Mouse (Mus musculus) layer of hippocampus, adult 9-11 months (tissue): ENCODE results near the gene Mcat.

Experiments used
- DNase-seq: peaks from one replicate; pipeline ENCODE4 v3.0.0; 2022

Gene Mcat

DNA sequence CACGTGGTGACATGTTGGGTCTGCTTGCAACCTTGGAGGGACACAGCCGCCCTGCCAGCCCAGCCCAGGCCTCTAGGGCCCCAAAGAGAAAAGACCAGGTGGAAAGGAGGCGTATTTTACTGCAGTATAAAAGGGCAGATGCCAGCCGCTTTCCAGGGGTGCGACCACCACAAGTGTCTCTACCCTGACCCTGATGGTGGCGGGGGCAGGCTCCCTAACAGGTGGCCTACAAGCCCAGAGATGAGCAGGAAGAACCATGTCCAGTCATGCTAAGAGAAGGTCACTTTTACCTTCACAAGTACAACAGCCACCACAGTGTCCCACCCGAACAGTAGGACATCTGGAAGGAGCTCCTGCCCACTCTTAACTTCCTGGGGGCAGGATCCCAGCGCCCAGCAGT lies 12.0 kb upstream of the Mcat start:
- DNase-seq, result no peak

DNA sequence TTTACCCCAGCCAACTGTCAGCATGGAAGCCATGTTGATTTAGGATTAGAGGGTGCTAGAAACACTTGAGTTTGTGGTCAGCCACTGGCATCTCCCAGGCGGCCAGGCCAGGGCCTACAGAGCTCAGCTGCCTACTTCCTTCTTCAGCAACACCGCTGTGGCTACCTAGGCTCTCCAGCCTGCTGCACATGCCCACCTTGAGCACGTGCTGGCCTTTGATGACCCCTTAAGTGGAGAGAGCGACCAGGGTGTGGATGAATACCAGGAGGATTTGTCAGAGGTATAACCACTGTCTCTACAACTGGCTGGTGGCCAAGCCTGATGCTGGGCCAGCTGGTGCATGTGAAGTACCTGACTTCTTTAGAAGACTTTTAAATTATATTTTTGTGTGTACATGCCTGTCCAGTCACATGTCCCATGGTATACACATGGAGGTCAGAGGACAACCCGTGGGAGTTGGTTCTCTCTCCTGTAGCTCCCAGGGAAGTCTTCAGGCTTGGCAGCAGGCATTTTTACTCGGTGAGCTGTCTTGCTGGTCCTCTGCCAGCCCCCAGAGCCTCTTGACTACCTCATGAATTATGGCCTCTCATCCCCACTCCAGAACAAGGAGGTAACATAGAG lies 11.3 kb upstream of the Mcat start:
- no peak for DNase-seq

GRCm38 (mm10) chr15:83573606-83574005 lies 10.0 kb upstream of the Mcat start:
- no peak for DNase-seq

DNA sequence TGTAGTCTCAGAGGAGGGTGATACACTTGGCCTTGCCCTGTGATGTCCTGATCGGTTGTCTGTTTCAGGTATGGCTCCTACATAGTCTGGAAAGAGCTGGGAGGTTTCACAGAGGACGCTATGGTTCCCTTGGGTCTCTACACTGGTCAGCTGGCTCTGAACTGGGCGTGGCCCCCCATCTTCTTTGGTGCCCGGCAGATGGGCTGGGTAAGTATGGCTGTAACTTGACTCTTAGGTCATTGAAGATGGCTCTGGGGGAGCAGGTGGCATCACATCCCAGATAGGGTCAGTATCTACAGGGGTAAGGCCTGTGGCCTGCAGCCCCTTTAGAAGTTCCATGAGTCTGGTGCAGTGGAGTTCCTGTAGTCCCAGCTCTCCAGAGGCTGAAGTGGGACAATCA lies 8.5 kb upstream of the Mcat start:
- DNase-seq, result no peak

- DNase-seq, result no peak
Measured at GRCm38 (mm10) chr15:83571636-83572035, 8.0 kb upstream of the Mcat start.

GRCm38 (mm10) chr15:83570641-83571040 lies 7.1 kb upstream of the Mcat start:
- DNase-seq, result no peak

DNA sequence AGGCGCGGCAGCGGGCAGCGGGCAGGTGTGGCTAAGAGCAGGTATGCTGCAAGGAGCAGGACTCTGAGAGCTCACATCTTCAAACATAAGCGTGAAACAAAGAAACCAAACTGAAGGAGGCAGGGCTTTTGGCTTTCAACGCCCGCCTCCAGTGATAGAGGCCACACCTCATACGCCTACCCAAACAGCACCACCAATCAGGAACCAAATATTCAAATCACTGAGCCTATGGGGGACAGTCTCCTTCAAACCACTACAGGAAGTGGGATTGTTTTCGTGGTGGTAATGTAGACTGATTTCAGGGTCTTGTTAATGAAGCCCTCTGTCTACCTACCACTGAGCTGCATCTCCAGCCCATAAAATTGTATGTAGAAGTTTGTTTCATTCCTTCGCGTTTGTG lies 6.1 kb upstream of the Mcat start:
- no peak for DNase-seq

GRCm38 (mm10) chr15:83568544-83568943 lies 5.0 kb upstream of the Mcat start:
- DNase-seq, result no peak

GRCm38 (mm10) chr15:83567728-83568127 lies 4.1 kb upstream of the Mcat start:
- no peak for DNase-seq

DNA sequence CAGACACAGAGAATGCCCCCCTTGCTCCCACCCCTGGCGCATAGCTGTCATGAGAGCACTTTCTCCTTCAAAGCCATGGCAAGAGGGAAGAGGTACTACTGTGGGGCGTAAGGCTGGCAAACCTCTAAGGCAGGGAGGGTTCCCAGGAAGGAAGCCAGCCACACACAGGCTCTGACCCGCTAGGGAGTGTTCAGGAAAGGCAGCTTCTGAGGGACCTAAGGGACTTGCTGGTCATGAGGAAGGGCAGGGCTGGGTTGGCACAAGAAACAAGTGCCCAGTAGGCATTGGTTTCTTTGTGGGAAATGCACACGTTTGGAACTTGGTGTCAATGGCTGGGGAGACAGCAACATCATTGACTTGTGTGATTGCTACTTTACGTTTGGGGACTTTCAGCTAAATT lies 2.4 kb upstream of the Mcat start:
- DNase-seq, result no peak

DNA sequence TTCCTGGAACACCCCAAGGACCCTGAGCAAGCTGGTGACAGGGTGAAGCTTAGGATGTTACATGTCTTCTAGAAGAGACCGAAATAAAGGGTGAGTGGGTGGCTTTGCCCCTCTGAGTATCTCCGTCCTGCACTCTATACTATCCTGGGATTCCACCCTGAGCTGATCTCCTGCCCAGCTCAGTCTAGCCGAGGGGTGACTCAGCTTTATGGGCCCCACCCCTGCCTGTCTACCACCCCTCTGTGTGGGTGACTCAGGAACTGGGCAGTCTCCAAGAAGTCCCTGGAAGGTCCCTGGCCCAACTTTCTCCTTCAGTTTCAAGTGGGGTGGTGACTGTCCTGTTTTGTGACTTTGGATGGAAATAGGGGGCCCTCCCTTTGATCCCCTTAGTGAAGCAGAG lies 1.8 kb upstream of the Mcat start:
- DNase-seq, result no peak

- DNase-seq, result no peak
Measured at GRCm38 (mm10) chr15:83563857-83564651, 467 bp upstream of the Mcat start.

DNA sequence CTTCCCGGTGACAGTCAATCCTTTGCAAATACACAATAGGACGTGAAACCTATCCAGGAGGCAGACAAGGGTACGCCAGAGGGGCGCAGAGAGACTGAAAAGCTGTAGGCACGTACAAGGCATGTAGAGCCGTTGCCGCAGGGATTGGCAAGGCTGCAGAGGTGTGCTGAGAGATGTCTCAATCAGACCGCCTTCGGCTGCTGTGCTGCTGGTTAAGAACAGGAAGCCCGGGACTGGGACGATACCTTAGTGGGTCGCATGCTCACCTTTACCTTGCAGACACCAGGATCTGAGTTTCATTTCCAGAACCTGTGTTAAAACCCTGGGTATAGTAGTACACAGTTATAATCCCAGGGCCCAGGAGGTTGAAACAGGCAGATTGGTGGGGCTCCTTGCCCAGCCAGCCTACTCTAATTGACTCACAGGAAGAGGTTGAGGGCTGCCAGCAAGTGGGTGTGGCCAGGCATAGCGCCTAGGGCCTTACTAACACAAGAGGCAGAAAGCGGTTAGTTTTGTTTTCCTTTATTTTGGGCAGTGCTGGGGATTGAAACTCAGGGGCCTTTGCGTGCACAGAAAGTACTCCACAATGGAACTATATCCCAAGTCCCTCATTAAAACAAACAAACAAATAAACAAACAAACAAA lies 839 bp downstream of the Mcat start:
- DNase-seq, result peak; percentile 88

- DNase-seq, result no peak
Measured at GRCm38 (mm10) chr15:83560941-83561477, 2.6 kb downstream of the Mcat start.

- DNase-seq, result peak; percentile 89
Measured at GRCm38 (mm10) chr15:83555161-83555974, 8.2 kb downstream of the Mcat start.

- DNase-seq, result no peak
Measured at GRCm38 (mm10) chr15:83553831-83554230, 9.8 kb downstream of the Mcat start.

- DNase-seq, result no peak
Measured at GRCm38 (mm10) chr15:83550137-83550536, 13.4 kb downstream of the Mcat start.

- DNase-seq, result no peak
Measured at GRCm38 (mm10) chr15:83547144-83547543, 16.4 kb downstream of the Mcat start.

DNA sequence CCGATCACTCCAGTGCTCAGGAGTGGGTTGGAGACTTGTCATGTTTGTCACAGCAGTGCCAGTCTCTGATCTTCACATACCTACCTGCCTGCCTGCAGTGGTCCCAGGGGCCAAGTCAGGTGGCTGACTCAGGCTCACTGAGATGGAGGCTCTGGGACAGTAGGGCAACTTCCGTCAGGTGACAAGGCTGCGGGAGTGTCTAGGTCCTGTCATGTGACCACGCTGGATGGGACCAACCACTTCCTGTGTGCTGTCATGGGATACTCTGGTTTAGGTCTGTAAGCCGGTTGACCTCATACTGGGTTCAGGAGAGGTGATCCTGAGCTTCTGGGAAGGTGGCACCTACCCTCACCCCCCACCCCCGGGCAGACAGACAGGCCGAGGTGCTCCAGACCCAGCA lies 17.6 kb downstream of the Mcat start:
- no peak for DNase-seq

GRCm38 (mm10) chr15:83541647-83542287 lies 21.8 kb downstream of the Mcat start:
- DNase-seq, result no peak

- peak; percentile 30 for DNase-seq
Measured at GRCm38 (mm10) chr15:83539905-83540304, 23.7 kb downstream of the Mcat start.

GRCm38 (mm10) chr15:83538855-83539254 lies 24.7 kb downstream of the Mcat start:
- no peak for DNase-seq

GRCm38 (mm10) chr15:83535890-83536231 lies 27.7 kb downstream of the Mcat start:
- no peak for DNase-seq
